Mouse (Mus musculus) stomach, postnatal 0 days (tissue): ENCODE results near the gene Krt12. TPM values are rescaled to one million over a fixed set of nuclear protein-coding genes. Genes with fewer than 3 reads are reported as not detected.
A peak's percentile ranks its signal among the peaks of the same experiment; 100 is the strongest.

Source experiments
- ATAC-seq: fragments of 200-750 bp; cut with Nextera tagmentation; 2 replicates; pipeline ENCODE4 v1.8.0; 2017; ENCODE audit not compliant: low FRiP score, low TSS enrichment
- DNase-seq: peaks from one replicate; pipeline ENCODE4 v3.0.0-alpha.2; 2016; ENCODE audit warnings: low spot score
- H3K27ac ChIP-seq: fragments of 300-500 bp; sonication (generic); replicated peaks from 2 replicates; pipeline ENCODE4 v1.5.1; 2014; ENCODE audit warnings: mild to moderate bottlenecking, control low read depth
- H3K27me3 ChIP-seq: fragments of 300-500 bp; sonication (generic); 2 replicates; pipeline ENCODE4 v1.6.1; 2014; ENCODE audit warnings: low read length; ENCODE audit not compliant: control insufficient read depth, insufficient read depth
- H3K36me3 ChIP-seq: fragments of 300-500 bp; sonication (generic); 2 replicates; pipeline ENCODE4 v1.6.1; 2014; ENCODE audit warnings: low read length, mixed read lengths; ENCODE audit not compliant: control insufficient read depth, insufficient read depth
- H3K4me1 ChIP-seq: fragments of 300-500 bp; sonication (generic); replicated peaks from 2 replicates; pipeline ENCODE4 v1.6.1; 2014; ENCODE audit warnings: antibody characterized with exemption; ENCODE audit not compliant: control insufficient read depth, insufficient read depth
- H3K4me2 ChIP-seq: fragments of 300-500 bp; sonication (generic); replicated peaks from 2 replicates; pipeline ENCODE4 v1.6.1; 2014; ENCODE audit warnings: low read depth, mild to moderate bottlenecking, control low read depth, moderate library complexity
- H3K4me3 ChIP-seq: fragments of 300-500 bp; sonication (generic); 2 replicates; pipeline ENCODE4 v1.5.1; 2014; ENCODE audit warnings: low read depth, low read length, control low read depth
- H3K9ac ChIP-seq: fragments of 300-500 bp; sonication (generic); 2 replicates; pipeline ENCODE4 v1.6.1; 2014; ENCODE audit warnings: mild to moderate bottlenecking, low read length, control low read depth, mixed read lengths
- H3K9me3 ChIP-seq: fragments of 300-500 bp; sonication (generic); 2 replicates; pipeline ENCODE4 v1.6.1; 2016; ENCODE audit warnings: low read length; ENCODE audit not compliant: control insufficient read depth
- CTCF ChIP-seq: IDR thresholded peaks from 2 replicates; pipeline ENCODE4 v1.5.1; 2016; ENCODE audit warnings: antibody characterized with exemption, low read depth, mild to moderate bottlenecking, moderate library complexity
- EP300 ChIP-seq: optimal IDR thresholded peaks from 2 replicates; pipeline ENCODE3; 2016; ENCODE audit warnings: antibody characterized with exemption
- WGBS: fragments of 180-500 bp; shearing (Covaris S2); extraction: QIAGEN DNeasy Blood & Tissue Kit; methylation state at CpG from one replicate; pipeline ENCODE4 v1.1.7; 2014; 5-methylcytosine and 5-hydroxymethylcytosine counted together
- polyA plus RNA-seq: library from polyadenylated mRNA; unstranded; fragments of >200 nt; fragmentation: Nextera tagmentation; extraction: Ambion mirVana; gene quantifications from 2 replicates; pipeline ENCODE4 v1.2.1, GENCODE M21; 2015

Krt12 gene
- polyA plus RNA-seq, 1 experiment from 2014 or later = 0.21 TPM

DNA sequence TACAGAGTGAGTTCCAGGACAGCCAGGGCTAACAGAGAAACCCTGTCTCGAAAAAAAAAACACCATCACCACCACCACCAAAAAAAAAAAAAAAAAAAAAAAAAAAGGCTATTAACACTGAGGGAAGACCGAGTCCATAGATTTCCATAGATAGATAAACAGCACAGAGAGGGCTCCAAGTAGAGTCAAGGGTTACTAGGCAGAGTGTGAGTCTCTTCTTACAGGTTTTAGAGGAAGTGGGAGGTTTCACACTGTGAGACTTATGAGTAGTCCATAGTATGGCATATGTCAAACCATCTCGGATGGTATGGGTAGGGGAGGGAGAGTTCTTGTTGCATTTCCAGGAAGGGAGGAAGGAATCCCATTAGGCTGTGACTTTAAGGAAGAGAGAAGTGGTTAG is 24.0 kb downstream of the Krt12 start:
- H3K4me1 ChIP-seq = no peaks in the 10 kb centered on the region
- H3K27ac ChIP-seq = no peak overlapping the region
- ATAC-seq (no peak), DNase-seq (no peak)
- no peaks in the 10 kb centered on the region for H3K27me3 ChIP-seq
- H3K36me3 ChIP-seq = no peaks in the 10 kb centered on the region
- no peak overlapping the region for H3K9ac ChIP-seq
- H3K4me2 ChIP-seq = no peak overlapping the region
- H3K9me3 ChIP-seq = no peaks in the 10 kb centered on the region
- WGBS = 74% methylated on average over 3 of the region's 3 CpGs
- H3K4me3 ChIP-seq = no peak overlapping the region
- TF ChIP-seq CTCF (no peak), EP300 (no peak)

GRCm38 (mm10) chr11:99396661-99397060 is 25.4 kb downstream of the Krt12 start:
- TF ChIP-seq EP300 = no peak
- TF ChIP-seq CTCF = no peak
- DNase-seq (no peak), ATAC-seq (no peak)
- Histone ChIP-seq H3K4me2 (no peak overlapping the region), H3K36me3 (no peaks in the 10 kb centered on the region), H3K9me3 (no peaks in the 10 kb centered on the region), H3K4me1 (no peaks in the 10 kb centered on the region), H3K4me3 (no peak overlapping the region), H3K27me3 (no peaks in the 10 kb centered on the region), H3K27ac (no peak overlapping the region), H3K9ac (no peak overlapping the region)
- WGBS = 81% methylated on average over 2 of the region's 2 CpGs

- ATAC-seq (no peak), DNase-seq (no peak)
- 53% methylated on average over 3 of the region's 3 CpGs for WGBS
- Histone ChIP-seq H3K27ac (no peak overlapping the region), H3K4me2 (no peak overlapping the region), H3K27me3 (no peaks in the 10 kb centered on the region), H3K9ac (no peak overlapping the region), H3K4me1 (no peaks in the 10 kb centered on the region), H3K4me3 (no peak overlapping the region), H3K9me3 (no peaks in the 10 kb centered on the region), H3K36me3 (no peaks in the 10 kb centered on the region)
- TF ChIP-seq EP300 (no peak), CTCF (no peak)
These were observed 26.0 kb downstream of the Krt12 start for GRCm38 (mm10) chr11:99396034-99396433.

DNA sequence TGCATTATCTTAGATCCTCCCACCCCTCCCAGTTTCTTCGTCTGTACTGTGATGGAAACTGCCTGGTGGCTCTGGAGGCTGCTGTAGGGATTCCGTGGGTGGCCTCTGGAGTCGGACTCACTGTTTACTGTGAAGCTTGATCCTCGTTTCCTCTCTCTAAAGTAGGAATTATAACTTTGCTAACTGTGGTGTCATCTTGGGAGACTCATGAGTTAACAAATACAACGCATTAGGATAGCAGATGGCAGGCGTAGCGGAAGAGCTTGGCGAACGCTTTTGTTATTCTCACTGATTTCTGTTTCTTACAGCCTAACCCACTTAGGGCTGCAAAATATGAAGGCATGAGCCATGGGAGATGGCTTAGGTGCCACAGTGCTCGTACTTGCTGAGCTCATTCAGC is 29.6 kb downstream of the Krt12 start:
- H3K9me3 ChIP-seq = no peaks in the 10 kb centered on the region
- H3K4me2 ChIP-seq = peak overlapping the region; percentile 15; the same call in 1 of the 2 replicates
- WGBS = 56% methylated on average over 10 of the region's 10 CpGs
- no peak overlapping the region; the same call in 1 of the 2 replicates for H3K4me3 ChIP-seq
- no peak for ATAC-seq
- 0 out of 2 replicates have a peak overlapping the region, but pooled peaks have one; percentile 5 for H3K9ac ChIP-seq
- H3K27me3 ChIP-seq = no peaks in the 10 kb centered on the region
- no peak for DNase-seq
- H3K36me3 ChIP-seq = no peaks in the 10 kb centered on the region
- no peak overlapping the region; the same call in 1 of the 2 replicates for H3K27ac ChIP-seq
- TF ChIP-seq EP300 = no peak
- TF ChIP-seq CTCF = no peak
- H3K4me1 ChIP-seq = no peaks in the 10 kb centered on the region

GRCm38 (mm10) chr11:99391375-99391774 is 30.7 kb downstream of the Krt12 start:
- WGBS = 66% methylated on average over 6 of the region's 6 CpGs
- Histone ChIP-seq H3K4me1 (no peaks in the 10 kb centered on the region), H3K4me3 (no peak overlapping the region), H3K36me3 (no peaks in the 10 kb centered on the region), H3K9ac (no peak overlapping the region), H3K9me3 (no peaks in the 10 kb centered on the region), H3K4me2 (no peak overlapping the region), H3K27ac (0 out of 2 replicates have a peak overlapping the region, but pooled peaks have one; percentile 18), H3K27me3 (no peaks in the 10 kb centered on the region)
- no peak for DNase-seq
- TF ChIP-seq EP300 = no peak
- no peak for TF ChIP-seq CTCF
- ATAC-seq = no peak

- TF ChIP-seq CTCF (peak; percentile 31; the same call in 1 of the 2 replicates), EP300 (no peak)
- H3K27me3 ChIP-seq = no peaks in the 10 kb centered on the region
- no peak overlapping the region for H3K9ac ChIP-seq
- no peaks in the 10 kb centered on the region for H3K36me3 ChIP-seq
- no peaks in the 10 kb centered on the region for H3K4me1 ChIP-seq
- H3K27ac ChIP-seq = no peak overlapping the region; the same call in 1 of the 2 replicates
- 44% methylated on average over 7 of the region's 7 CpGs for WGBS
- ATAC-seq (no peak), DNase-seq (no peak)
- H3K4me3 ChIP-seq = no peak overlapping the region
- no peak overlapping the region for H3K4me2 ChIP-seq
- H3K9me3 ChIP-seq = no peaks in the 10 kb centered on the region
These were observed 31.2 kb downstream of the Krt12 start for GRCm38 (mm10) chr11:99390866-99391265.
